Mouse (Mus musculus) subcutaneous adipose tissue, adult 2 months (tissue): ENCODE results near the gene Rpl24. TPM values are rescaled to one million over a fixed set of nuclear protein-coding genes. Genes with fewer than 3 reads are reported as not detected.

Experiments
- polyA plus RNA-seq: library from polyadenylated mRNA; depleted of rRNA; stranded (reverse); fragments of >200 nt; gene quantifications from 2 replicates; pipeline ENCODE4 v1.2.3, GENCODE M21; 2012; ENCODE audit warnings: low replicate concordance; rRNA removed

The Rpl24 gene
- 137 and 208 TPM in 2 replicates for polyA plus RNA-seq

DNA sequence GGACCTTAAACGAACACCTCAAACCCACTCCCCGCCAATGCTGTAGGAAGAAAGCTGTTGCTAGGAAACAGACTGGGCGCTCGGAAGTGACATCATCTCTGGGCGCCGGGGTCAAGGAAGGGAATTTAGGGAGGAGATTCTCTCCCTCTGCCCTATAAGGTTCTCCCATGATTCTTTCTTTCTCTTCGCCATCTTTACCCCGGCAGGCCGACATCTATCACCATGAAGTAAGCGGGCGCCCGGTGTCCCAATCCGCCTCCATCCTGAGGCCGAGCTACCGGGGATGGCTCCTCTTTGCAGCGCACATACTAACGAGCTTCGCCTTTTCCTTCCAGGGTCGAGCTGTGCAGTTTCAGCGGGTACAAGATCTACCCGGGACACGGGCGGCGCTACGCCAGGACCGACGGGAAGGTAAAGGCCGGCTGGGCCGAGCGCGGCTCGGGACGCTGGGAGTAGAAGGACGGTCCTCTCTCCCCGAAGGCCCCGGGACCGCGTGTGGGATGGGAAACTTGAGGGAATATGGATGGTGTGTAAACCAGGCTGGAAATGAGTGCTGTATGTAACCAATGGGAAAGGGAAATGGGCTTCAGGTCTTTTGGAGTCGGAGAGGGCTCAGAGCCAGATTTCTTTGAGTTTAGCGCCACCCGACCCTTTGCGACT is at the start of gene Rpl24:
TSS of gene Rpl24 (plus strand) at position 64 of the 660 bp plus-strand sequence.

DNA sequence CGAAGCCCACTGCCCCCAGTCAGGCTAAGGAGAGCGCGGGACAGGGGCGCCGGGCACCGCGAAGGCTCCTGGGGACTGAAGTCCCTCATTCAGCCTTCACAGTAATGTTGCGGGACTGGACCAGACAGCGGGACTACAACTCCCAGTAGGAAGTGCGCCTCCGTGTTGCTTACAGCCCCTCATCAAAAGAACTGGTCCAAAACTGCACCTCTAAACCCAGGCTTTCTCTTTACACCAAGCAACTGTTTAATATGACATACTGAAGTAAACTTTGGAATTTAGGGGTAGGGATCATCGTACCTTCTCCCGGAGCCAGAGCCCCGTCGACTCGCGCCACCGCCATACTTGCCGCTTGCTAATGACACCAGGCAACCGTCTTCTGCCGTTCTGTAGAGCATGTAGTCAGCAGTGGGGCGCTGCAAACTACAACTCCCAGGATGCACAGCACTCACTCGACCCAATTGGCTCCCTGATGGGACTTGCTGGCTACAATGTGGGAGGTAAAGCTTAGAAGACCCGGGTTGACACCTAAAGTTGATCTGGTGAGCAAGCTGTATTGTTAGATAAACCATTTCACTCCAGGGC is 31.5 kb upstream of the Rpl24 start, which contains the start of gene Cep97:
TSS of gene Cep97 (minus strand) at position 403 of the 585 bp plus-strand sequence.

GRCm38 (mm10) chr16:55973431-55974255 is 7.6 kb downstream of the Rpl24 start, which contains the start of gene Zbtb11:
Zbtb11 (plus strand) TSS chr16:55973883.

Other genes starting within 250 kb of the Rpl24 start
- 5.6 and 11.7 TPM in 2 replicates for gene Nfkbiz, start 127.4 kb upstream of the Rpl24 start, polyA plus RNA-seq
- gene Nxpe3, start 71.0 kb upstream of the Rpl24 start, polyA plus RNA-seq = 0.39 and 1.4 TPM in 2 replicates
- 0.79 and 1.5 TPM in 2 replicates for gene Cep97, start 31.4 kb upstream of the Rpl24 start, polyA plus RNA-seq
- gene Zbtb11, start 7.6 kb downstream of the Rpl24 start, polyA plus RNA-seq = 2.8 and 5.6 TPM in 2 replicates
- 19.4 and 25.6 TPM in 2 replicates for gene Pcnp, start 63.5 kb downstream of the Rpl24 start, polyA plus RNA-seq
- 2.0 and 4.0 TPM in 2 replicates for gene Trmt10c, start 71.5 kb downstream of the Rpl24 start, polyA plus RNA-seq
- 3.5 and 5.7 TPM in 2 replicates for gene Senp7, start 82.1 kb downstream of the Rpl24 start, polyA plus RNA-seq
- 0.10 and 0.21 TPM in 2 replicates for gene Impg2, start 238.0 kb downstream of the Rpl24 start, polyA plus RNA-seq